Mouse (Mus musculus): Measurements from ENCODE around the gene Cacna1e. TPM values are rescaled to one million over a fixed set of nuclear protein-coding genes. Genes with fewer than 3 reads are reported as not detected.

Gene Cacna1e
- polyA plus RNA-seq (2016; fragmentation: Nextera tagmentation; extraction: Ambion mirVana) = 2.2 and 3.2 TPM in 2 replicates

DNA sequence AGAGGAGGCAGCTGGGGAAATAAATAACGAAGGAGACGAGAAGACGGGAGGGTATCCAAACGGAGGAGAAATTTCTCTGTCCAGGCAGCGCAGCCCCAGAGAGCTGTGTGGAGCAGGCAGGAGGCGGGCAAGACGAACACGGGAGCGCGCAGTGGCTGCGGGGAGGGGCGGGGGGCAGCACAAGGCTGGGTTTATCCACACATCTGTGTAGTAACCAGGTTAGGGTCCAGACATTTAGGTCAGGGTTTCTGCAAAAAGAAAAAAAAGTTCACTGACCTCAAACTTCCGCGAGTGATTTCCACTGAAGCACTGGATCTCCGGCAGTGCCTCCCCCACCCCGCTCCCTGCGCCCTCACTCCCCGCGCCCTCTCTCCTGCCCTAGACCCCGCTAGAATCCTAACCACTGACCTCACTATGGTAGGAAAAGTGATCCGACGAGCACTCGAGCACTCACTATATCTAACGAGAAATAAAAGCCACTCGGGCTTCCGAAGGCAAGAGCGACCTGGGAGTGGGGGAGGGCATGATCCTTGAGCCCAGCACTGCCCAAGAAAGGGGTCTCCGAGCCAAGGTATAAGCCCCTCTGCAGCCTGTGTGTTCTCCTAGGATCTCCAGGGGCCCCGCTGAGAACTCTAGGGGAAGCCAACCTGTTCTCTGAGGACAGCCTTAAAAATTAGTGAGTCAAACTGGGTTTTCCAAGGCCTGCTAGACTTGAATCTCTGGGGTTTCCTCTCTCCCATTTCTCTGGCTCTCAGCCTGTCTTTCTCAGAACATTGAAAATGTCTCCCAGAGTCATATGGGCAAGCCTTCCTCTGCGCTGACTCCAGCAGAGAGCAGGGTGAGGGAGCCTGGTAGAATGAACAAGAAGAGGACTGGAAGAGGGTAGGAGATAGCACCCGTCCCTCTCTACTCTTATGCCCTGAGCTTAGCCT, at the start of gene Cacna1e:
Cacna1e (minus strand) TSS at position 227 of the 932 bp plus-strand sequence.
- ATAC-seq (ENCODE audit: low FRiP score) = peak; percentile 77; the same call in 1 of the 2 replicates
- Histone ChIP-seq H3K4me2 (peak within 1 kb of the TSS; percentile 83), H3K9me3 (no peaks in the 10 kb centered on the region), H3K4me1 (peaks cover 45% of the 10 kb centered on the region), H3K27me3 (peaks cover 39% of the 10 kb centered on the region), H3K27ac (no peak within 1 kb of the TSS), H3K9ac (peak within 1 kb of the TSS; percentile 56), H3K36me3 (replicated peaks) (no peaks in the 10 kb centered on the region), H3K4me3 (replicated peaks) (peak within 1 kb of the TSS; percentile 45)
- WGBS = 8% methylated on average over 30 of the region's 31 CpGs

DNA sequence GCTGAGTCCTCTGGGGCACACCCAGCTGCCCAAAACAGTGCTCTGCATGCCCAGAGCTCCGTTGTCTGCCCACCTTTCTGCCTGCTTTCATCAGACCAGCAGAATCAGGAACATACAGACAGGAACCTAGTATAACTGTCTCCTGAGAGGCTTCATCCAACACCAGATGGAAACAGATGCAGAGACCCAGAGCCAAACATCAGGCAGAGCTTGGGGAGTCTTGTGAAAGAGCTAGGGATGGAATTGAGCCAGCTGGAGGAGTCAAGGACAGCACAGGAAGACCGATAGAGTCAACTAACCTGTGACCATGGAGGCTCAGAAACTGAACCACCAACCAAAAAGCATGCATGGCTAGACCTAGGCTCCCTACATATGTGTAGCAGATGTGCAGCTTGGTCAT, 34.1 kb upstream of the Cacna1e start:
- H3K4me1 ChIP-seq = no peaks in the 10 kb centered on the region
- H3K27ac ChIP-seq = no peak overlapping the region
- H3K9me3 ChIP-seq = no peaks in the 10 kb centered on the region
- H3K36me3 ChIP-seq (replicated peaks) = no peaks in the 10 kb centered on the region
- 85% methylated on average over 2 of the region's 2 CpGs for WGBS
- H3K9ac ChIP-seq = no peak overlapping the region
- H3K4me3 ChIP-seq (replicated peaks) = no peak overlapping the region
- no peak overlapping the region for H3K4me2 ChIP-seq
- ATAC-seq (ENCODE audit: low FRiP score) = no peak
- no peaks in the 10 kb centered on the region for H3K27me3 ChIP-seq

DNA sequence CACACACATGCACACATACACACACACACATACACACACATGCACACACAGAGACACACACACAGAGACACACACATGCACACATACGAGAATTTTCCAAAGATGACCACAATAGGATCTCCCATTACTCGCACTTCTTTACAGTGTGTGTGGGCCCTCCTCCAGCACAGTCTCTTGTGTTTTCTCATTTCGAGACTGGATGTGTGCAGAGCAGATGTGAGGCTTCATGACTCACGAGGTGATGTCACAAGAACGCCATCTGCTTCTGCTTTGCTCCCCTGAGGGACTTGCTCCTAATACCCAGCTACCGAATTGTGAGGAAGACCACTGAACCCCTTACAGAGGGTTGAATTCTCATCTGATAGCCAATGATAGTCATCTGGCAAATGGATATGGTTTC, 33.1 kb upstream of the Cacna1e start:
- H3K27me3 ChIP-seq = no peaks in the 10 kb centered on the region
- no peak overlapping the region for H3K4me2 ChIP-seq
- WGBS = 77% methylated on average over 6 of the region's 6 CpGs
- no peaks in the 10 kb centered on the region for H3K9me3 ChIP-seq
- H3K4me1 ChIP-seq = no peaks in the 10 kb centered on the region
- H3K27ac ChIP-seq = no peak overlapping the region
- H3K36me3 ChIP-seq (replicated peaks) = no peaks in the 10 kb centered on the region
- no peak for ATAC-seq (ENCODE audit: low FRiP score)
- H3K4me3 ChIP-seq (replicated peaks) = no peak overlapping the region
- H3K9ac ChIP-seq = no peak overlapping the region

DNA sequence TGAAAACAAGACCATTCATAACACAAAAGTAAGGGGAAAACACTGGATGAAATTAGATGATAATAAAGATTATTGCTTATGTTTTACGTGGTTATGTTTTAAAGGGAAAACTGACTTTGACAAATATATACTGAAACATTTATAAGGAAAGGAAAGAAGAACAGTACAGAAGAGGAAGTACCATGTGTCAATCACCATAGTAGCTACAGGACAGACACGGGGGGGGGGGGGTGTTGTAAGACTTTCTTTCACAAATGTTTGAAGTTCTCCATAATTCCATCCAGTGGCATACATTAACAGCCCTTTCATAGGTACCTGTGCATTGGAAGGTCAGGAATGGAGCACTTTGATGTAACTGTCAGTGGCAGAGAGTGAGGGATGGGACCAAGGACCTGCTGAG, 25.3 kb upstream of the Cacna1e start:
- Histone ChIP-seq H3K27me3 (no peaks in the 10 kb centered on the region), H3K27ac (no peak overlapping the region), H3K4me2 (no peak overlapping the region), H3K4me1 (no peaks in the 10 kb centered on the region), H3K9ac (no peak overlapping the region), H3K36me3 (replicated peaks) (no peaks in the 10 kb centered on the region), H3K4me3 (replicated peaks) (no peak overlapping the region), H3K9me3 (no peaks in the 10 kb centered on the region)
- no peak for ATAC-seq (ENCODE audit: low FRiP score)
- 80% methylated on average over 2 of the region's 2 CpGs for WGBS

DNA sequence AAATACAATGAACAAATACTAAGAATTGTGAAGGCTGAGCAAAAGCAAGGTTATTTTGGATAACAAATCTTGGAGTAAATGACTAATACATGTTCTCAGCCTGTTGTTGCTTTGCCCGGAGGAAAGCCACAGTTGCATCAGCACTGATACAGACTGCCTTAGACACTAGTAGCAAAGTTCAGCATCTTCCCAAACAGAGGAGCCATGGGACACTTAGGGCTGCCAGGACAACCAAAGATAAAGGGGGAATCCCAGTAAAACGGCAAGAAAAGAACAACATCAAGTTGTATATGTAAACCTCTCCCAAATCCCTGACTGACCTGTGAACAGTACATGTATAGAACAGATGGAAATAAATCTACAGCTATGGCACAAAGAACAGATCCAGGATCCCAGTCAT, 13.1 kb upstream of the Cacna1e start:
- no peaks in the 10 kb centered on the region for H3K36me3 ChIP-seq (replicated peaks)
- H3K27me3 ChIP-seq = no peaks in the 10 kb centered on the region
- 93% methylated on average over 2 of the region's 2 CpGs for WGBS
- H3K4me3 ChIP-seq (replicated peaks) = no peak overlapping the region
- no peaks in the 10 kb centered on the region for H3K4me1 ChIP-seq
- no peak overlapping the region for H3K4me2 ChIP-seq
- no peak for ATAC-seq (ENCODE audit: low FRiP score)
- H3K9me3 ChIP-seq = no peaks in the 10 kb centered on the region
- no peak overlapping the region for H3K9ac ChIP-seq
- H3K27ac ChIP-seq = no peak overlapping the region

DNA sequence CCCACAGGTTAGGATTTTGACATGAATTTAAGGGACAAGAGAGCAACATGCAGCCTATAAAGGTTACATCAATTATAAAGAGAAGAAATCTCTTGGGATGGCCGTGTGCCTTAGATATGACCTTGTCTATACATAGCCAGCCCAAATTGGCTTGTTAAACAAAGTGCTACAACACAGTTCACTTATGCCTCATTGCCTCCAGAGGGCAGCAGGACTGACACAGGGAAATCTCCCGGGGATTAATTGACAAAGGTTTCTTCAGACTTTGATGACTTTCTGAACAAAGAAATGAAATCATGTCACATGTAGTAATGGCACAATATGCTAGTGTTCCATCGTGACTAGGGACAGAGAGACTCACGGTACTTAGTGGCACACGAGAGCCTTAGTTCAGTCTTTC, 5.9 kb upstream of the Cacna1e start:
- H3K4me2 ChIP-seq = no peak overlapping the region
- WGBS = 50% methylated on average over 5 of the region's 5 CpGs
- peaks cover 24% of the 10 kb centered on the region for H3K4me1 ChIP-seq
- H3K9ac ChIP-seq = no peak overlapping the region
- peaks cover 3% of the 10 kb centered on the region for H3K27me3 ChIP-seq
- H3K36me3 ChIP-seq (replicated peaks) = no peaks in the 10 kb centered on the region
- H3K27ac ChIP-seq = no peak overlapping the region
- no peak for ATAC-seq (ENCODE audit: low FRiP score)
- no peak overlapping the region for H3K4me3 ChIP-seq (replicated peaks)
- H3K9me3 ChIP-seq = no peaks in the 10 kb centered on the region

DNA sequence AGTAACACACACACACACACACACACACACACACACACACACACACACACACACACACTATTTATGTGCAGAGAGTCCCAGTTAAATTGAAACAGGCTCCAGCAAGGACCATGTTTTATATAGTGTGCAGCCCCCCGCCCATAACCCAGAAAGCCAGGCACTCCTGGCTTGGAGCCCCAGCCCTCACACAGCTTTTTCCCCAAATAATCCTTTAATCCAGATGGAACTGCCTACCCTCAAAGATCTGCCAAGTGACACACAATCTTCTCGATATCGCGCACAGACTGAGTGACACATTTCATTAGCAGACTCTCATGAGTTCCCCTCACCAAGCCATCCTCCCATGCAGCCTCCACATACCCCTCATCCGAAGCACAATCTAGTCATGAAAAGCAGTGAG, 4.2 kb upstream of the Cacna1e start:
- Histone ChIP-seq H3K4me2 (no peak overlapping the region), H3K36me3 (replicated peaks) (no peaks in the 10 kb centered on the region), H3K9ac (no peak overlapping the region), H3K4me1 (peaks cover 41% of the 10 kb centered on the region), H3K9me3 (no peaks in the 10 kb centered on the region), H3K4me3 (replicated peaks) (no peak overlapping the region), H3K27me3 (peaks cover 13% of the 10 kb centered on the region), H3K27ac (no peak overlapping the region)
- no peak for ATAC-seq (ENCODE audit: low FRiP score)
- 87% methylated on average over 5 of the region's 5 CpGs for WGBS

DNA sequence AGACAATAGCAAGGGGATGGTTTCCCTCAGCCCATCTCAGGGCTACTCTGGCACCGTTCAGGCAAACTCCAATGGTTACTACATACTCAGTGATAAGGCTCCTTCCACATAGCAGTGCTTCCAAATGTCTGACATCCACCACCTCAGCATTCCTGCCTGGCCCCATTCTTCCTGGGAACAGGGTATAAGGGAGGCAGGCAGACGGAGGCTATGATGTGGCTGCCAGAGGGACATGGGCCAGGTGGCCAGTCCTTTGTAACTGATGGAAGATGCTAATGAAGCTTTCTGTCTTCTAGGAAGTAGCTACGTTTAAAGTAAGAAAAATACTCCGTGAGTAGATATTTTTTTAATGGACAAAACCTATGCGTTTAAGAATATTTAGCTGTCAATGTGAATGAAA, 3.7 kb upstream of the Cacna1e start:
- no peaks in the 10 kb centered on the region for H3K36me3 ChIP-seq (replicated peaks)
- H3K27me3 ChIP-seq = peaks cover 18% of the 10 kb centered on the region
- no peak overlapping the region for H3K9ac ChIP-seq
- H3K27ac ChIP-seq = no peak overlapping the region
- H3K9me3 ChIP-seq = no peaks in the 10 kb centered on the region
- peaks cover 45% of the 10 kb centered on the region for H3K4me1 ChIP-seq
- no peak for ATAC-seq (ENCODE audit: low FRiP score)
- H3K4me2 ChIP-seq = no peak overlapping the region
- 73% methylated on average over 5 of the region's 5 CpGs for WGBS
- H3K4me3 ChIP-seq (replicated peaks) = no peak overlapping the region

DNA sequence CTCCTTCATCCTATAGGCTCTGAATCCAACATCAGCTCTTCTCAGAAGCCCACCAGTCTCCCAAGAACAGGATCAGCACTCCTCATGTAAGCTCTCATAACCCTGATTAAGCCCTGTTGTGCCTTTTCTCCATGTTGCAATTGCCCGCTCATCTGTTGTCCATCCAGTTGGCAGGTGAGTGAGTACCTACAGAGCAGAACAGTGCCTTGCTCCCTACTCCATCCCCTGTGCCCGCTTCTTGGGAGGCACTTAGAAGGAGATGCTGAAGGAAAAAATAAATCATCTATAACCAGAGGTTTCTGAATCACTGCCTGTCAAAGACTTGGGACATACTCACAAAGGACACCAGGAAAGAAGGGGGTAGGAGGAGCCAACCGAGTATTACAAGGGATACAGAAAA, 3.2 kb upstream of the Cacna1e start:
- Histone ChIP-seq H3K4me2 (no peak overlapping the region), H3K9ac (no peak overlapping the region), H3K4me3 (replicated peaks) (no peak overlapping the region), H3K4me1 (peaks cover 45% of the 10 kb centered on the region), H3K36me3 (replicated peaks) (no peaks in the 10 kb centered on the region), H3K9me3 (no peaks in the 10 kb centered on the region), H3K27ac (no peak overlapping the region), H3K27me3 (peaks cover 23% of the 10 kb centered on the region)
- 78% methylated on average over 3 of the region's 3 CpGs for WGBS
- no peak for ATAC-seq (ENCODE audit: low FRiP score)

DNA sequence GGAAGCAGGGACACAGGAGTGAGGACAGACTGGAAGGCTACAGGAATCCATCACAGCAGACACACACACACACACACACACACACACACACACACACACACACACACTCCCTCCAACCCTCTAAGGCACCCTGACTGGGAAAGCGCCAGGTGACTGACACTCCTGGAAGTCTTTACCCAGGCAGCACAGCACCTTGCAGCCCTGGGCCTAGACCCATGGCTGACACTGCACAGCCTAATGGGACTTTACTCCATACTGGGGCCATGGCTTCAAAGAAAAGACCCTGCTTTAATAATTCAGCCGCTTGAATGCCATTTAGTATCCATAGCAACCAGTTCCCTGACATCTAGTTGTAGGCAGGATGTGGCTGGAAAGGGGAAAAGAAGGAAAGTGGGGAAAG, 2.3 kb upstream of the Cacna1e start:
- no peaks in the 10 kb centered on the region for H3K9me3 ChIP-seq
- H3K4me1 ChIP-seq = peaks cover 45% of the 10 kb centered on the region
- H3K9ac ChIP-seq = no peak overlapping the region
- peak overlapping the region; percentile 16; the same call in 1 of the 2 replicates for H3K4me2 ChIP-seq
- no peak overlapping the region for H3K27ac ChIP-seq
- H3K36me3 ChIP-seq (replicated peaks) = no peaks in the 10 kb centered on the region
- 21% methylated on average over 2 of the region's 2 CpGs for WGBS
- peaks cover 30% of the 10 kb centered on the region for H3K27me3 ChIP-seq
- ATAC-seq (ENCODE audit: low FRiP score) = peak; percentile 80
- H3K4me3 ChIP-seq (replicated peaks) = no peak overlapping the region

DNA sequence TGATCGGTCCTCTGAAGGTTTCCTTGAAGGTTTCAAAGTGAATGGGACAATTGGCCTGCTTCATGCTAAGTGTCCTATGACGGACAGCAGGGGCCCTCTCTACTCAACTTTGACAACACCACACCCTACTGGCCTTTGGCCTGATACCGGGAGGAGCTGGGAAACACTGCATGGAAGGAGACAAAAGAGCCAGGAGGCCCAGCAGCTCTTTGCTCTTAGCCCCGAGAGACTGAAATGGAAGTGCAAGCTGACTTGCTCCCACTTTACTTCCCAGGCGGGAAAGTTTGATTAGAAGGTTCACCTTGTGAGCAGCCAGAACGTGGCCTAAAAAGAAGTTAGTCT, 877 bp upstream of the Cacna1e start:
- Histone ChIP-seq H3K4me3 (replicated peaks) (no peak overlapping the region), H3K36me3 (replicated peaks) (no peaks in the 10 kb centered on the region), H3K9me3 (no peaks in the 10 kb centered on the region), H3K27me3 (peaks cover 35% of the 10 kb centered on the region), H3K27ac (no peak overlapping the region), H3K4me2 (no peak overlapping the region; the same call in 1 of the 2 replicates), H3K4me1 (peaks cover 45% of the 10 kb centered on the region), H3K9ac (no peak overlapping the region)
- no peak for ATAC-seq (ENCODE audit: low FRiP score)
- 24% methylated on average over 6 of the region's 6 CpGs for WGBS

DNA sequence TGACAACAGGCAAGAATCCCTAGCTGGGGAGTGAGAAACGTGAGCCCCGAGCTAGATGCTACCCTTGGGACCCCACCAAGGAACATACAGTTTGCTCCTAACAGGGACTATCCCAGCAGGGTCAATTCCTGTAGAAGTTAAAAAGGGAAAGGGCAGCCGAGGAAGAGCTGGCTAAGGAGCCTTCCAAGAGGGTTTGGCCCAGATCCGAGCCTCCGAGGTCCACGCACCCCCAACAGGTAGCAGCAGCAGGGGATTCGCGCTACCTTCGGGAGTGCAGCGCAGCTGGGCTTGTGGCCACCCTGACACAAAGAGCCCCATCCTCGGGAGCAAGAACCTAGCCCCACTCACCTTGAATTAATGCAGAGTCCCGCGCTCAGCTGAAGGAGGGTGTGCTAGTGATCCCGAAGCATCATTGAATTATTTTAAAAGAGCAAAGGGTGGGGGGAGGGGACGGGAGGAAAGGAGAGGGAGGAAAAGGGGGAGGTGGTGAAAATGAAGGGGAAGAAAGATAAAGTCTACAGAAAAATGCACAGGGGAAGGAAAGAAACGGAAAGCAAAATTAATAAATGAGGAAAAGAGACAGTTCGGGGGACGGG, 607 bp downstream of the Cacna1e start:
- H3K9me3 ChIP-seq = no peaks in the 10 kb centered on the region
- H3K4me1 ChIP-seq = peaks cover 45% of the 10 kb centered on the region
- ATAC-seq (ENCODE audit: low FRiP score) = no peak
- peak overlapping the region; percentile 56 for H3K9ac ChIP-seq
- H3K4me3 ChIP-seq (replicated peaks) = peak overlapping the region; percentile 45
- 5% methylated on average over 18 of the region's 18 CpGs for WGBS
- no peaks in the 10 kb centered on the region for H3K36me3 ChIP-seq (replicated peaks)
- no peak overlapping the region for H3K27ac ChIP-seq
- H3K27me3 ChIP-seq = peaks cover 39% of the 10 kb centered on the region
- peak overlapping the region; percentile 83 for H3K4me2 ChIP-seq

DNA sequence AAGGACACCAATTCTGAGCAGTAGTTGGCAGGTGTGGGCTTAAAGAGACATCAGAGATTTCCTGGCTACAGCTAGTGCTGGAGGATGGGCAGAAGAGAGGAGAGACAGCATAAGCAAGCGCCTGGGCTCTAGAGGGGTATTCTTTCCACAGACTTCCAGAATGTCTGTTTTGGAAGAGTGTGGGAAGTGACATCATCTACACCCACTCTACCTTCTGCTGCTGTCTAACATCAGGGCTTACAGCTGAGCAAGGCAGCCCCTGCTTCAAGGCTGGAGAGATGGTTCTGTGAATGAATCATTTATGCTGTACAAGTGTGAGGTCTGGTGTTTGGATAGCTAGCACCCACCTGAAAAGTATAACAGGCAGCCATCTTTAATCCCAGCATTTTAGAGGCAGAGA, 18.3 kb downstream of the Cacna1e start:
- H3K9ac ChIP-seq = no peak overlapping the region
- H3K27me3 ChIP-seq = no peaks in the 10 kb centered on the region
- H3K27ac ChIP-seq = no peak overlapping the region
- no peak for ATAC-seq (ENCODE audit: low FRiP score)
- no peak overlapping the region for H3K4me3 ChIP-seq (replicated peaks)
- H3K4me1 ChIP-seq = no peaks in the 10 kb centered on the region; the same call in 1 of the 2 replicates
- H3K4me2 ChIP-seq = no peak overlapping the region
- H3K9me3 ChIP-seq = no peaks in the 10 kb centered on the region
- H3K36me3 ChIP-seq (replicated peaks) = no peaks in the 10 kb centered on the region
- WGBS = 85% methylated on average over 1 of the region's 1 CpGs

All from forebrain, embryonic 12.5 days (tissue).